Comparison of ENCODE assay signal across 8 mouse cellular contexts in genomic region chr5:139912121-139912771, GRCm38 (mm10). TPM values are rescaled to one million over a fixed set of nuclear protein-coding genes. Genes with fewer than 3 reads are reported as not detected.
A peak's percentile ranks its signal among the peaks of the same experiment; 100 is the strongest.
DNase-seq lines count a peak whose midpoint lies in the region; ATAC-seq and TF ChIP-seq lines count a peak whose summit lies in the region.

No protein-coding gene starts in this region.

- no peaks in the 10 kb centered on the region for H3K36me3 ChIP-seq in testis, adult 2 months (ENCODE audit: control insufficient read depth, insufficient read depth, low read length)
- H3K36me3 ChIP-seq in forebrain, embryonic 16.5 days (ENCODE audit: control insufficient read depth, insufficient read depth): no peaks in the 10 kb centered on the region

- no peak overlapping the region for H3K27ac ChIP-seq in testis, adult 2 months (ENCODE audit: control insufficient read depth, insufficient read depth, low read depth, low read length)
- peak overlapping the region; percentile 53 for H3K27ac ChIP-seq in forebrain, embryonic 16.5 days (ENCODE audit: low read length)

- no peak for DNase-seq in testis, postnatal 14 days (ENCODE audit: low spot score)
- peak; percentile 61 to 66 for DNase-seq in kidney, postnatal 4 days
- DNase-seq in neural tube, embryonic 10.5 days (ENCODE audit: extremely low spot score, low spot score): peak; percentile 72
- DNase-seq in adipocyte (ENCODE audit: low spot score): no peak

- H3K9me3 ChIP-seq in forebrain, embryonic 16.5 days (ENCODE audit: control insufficient read depth, low read length): no peaks in the 10 kb centered on the region

- peak overlapping the region; percentile 57 for H3K9ac ChIP-seq in forebrain, embryonic 16.5 days (replicated peaks; ENCODE audit: low read depth, low read length)

- peaks cover 38% of the 10 kb centered on the region for H3K4me1 ChIP-seq in testis, adult 2 months (ENCODE audit: control insufficient read depth, insufficient read depth, low read length)
- peaks cover 47% of the 10 kb centered on the region for H3K4me1 ChIP-seq in forebrain, embryonic 16.5 days (replicated peaks; ENCODE audit: control insufficient read depth, insufficient read depth, low read length)

- H3K4me3 ChIP-seq in testis, adult 2 months (ENCODE audit: control insufficient read depth, low read depth, low read length): peak overlapping the region; percentile 46
- peak overlapping the region; percentile 53 for H3K4me3 ChIP-seq in forebrain, embryonic 16.5 days (replicated peaks; ENCODE audit: low read length)

- H3K4me2 ChIP-seq in forebrain, embryonic 16.5 days (ENCODE audit: low read length): peak overlapping the region; percentile 87

- H3K27me3 ChIP-seq in testis, adult 2 months (ENCODE audit: control insufficient read depth, insufficient read depth, low read length): peaks cover 11% of the 10 kb centered on the region
- peaks cover 61% of the 10 kb centered on the region for H3K27me3 ChIP-seq in forebrain, embryonic 16.5 days (replicated peaks; ENCODE audit: control insufficient read depth, insufficient read depth, low read length)

- WGBS in forebrain, embryonic 16.5 days: under 1% methylated on average over 23 of the region's 64 CpGs

- ATAC-seq in forebrain, embryonic 16.5 days: peak; percentile 19; the same call in 1 of the 2 replicates
- ATAC-seq in inflammation-experienced regulatory T-cells, adult 6 months: no peak
- ATAC-seq in megakaryocyte, adult 5-6 weeks (ENCODE audit: poor library complexity, severe bottlenecking): no peak

- TF ChIP-seq CTCF in testis, adult 2 months (IDR thresholded peaks at IDR 0.05; ENCODE audit: control insufficient read depth, insufficient read depth, insufficient replicate concordance, low read depth, low read length): no peak

- no peak for TF ChIP-seq POLR2A in testis, adult 2 months (IDR thresholded peaks at IDR 0.05; ENCODE audit: control insufficient read depth, low read depth, low read length)

RNA-seq across cellular contexts. Expression of gene Elfn1, which starts 4.5 kb away (rescaled TPM):
- 55.6 and 61.9 TPM in 2 replicates for polyA plus RNA-seq in testis, adult 2 months (2012; rRNA removed)
- polyA plus RNA-seq in forebrain, embryonic 16.5 days (2015; fragmentation: Nextera tagmentation; extraction: Ambion mirVana): 2.4 and 3.2 TPM in 2 replicates
- polyA plus RNA-seq in inflammation-experienced regulatory T-cells, adult 6 months (2017; shearing (Covaris generic)): not detected
- not detected in 2 replicates for total RNA-seq in megakaryocyte, adult 5-6 weeks (2015)
- total RNA-seq in megakaryocyte, adult 5-6 weeks (2017): not detected in 2 replicates

Comparison
In these comparisons a context has a peak if more than half of its experiments do, and no peak if none do; other contexts are left out.
1. DNase-seq: peak in kidney, postnatal 4 days (2 of 2) and neural tube, embryonic 10.5 days (single experiment); none in testis, postnatal 14 days (single experiment) and adipocyte (single experiment).
2. RNA of gene Elfn1, which starts 4.5 kb away (polyA plus RNA-seq): 55.6 to 61.9 TPM in testis, adult 2 months; 2.4 to 3.2 TPM in forebrain, embryonic 16.5 days and not detected in inflammation-experienced regulatory T-cells, adult 6 months; every median in the first group is over 10 times any median in the second.